Mouse (Mus musculus) layer of hippocampus, adult 11-12 months (tissue): Measurements from ENCODE around the gene Rpl22.

ENCODE experiments used
- DNase-seq: peaks from one replicate; pipeline ENCODE4 v3.0.0; 2022; ENCODE audit warnings: low spot score

Gene Rpl22

DNA sequence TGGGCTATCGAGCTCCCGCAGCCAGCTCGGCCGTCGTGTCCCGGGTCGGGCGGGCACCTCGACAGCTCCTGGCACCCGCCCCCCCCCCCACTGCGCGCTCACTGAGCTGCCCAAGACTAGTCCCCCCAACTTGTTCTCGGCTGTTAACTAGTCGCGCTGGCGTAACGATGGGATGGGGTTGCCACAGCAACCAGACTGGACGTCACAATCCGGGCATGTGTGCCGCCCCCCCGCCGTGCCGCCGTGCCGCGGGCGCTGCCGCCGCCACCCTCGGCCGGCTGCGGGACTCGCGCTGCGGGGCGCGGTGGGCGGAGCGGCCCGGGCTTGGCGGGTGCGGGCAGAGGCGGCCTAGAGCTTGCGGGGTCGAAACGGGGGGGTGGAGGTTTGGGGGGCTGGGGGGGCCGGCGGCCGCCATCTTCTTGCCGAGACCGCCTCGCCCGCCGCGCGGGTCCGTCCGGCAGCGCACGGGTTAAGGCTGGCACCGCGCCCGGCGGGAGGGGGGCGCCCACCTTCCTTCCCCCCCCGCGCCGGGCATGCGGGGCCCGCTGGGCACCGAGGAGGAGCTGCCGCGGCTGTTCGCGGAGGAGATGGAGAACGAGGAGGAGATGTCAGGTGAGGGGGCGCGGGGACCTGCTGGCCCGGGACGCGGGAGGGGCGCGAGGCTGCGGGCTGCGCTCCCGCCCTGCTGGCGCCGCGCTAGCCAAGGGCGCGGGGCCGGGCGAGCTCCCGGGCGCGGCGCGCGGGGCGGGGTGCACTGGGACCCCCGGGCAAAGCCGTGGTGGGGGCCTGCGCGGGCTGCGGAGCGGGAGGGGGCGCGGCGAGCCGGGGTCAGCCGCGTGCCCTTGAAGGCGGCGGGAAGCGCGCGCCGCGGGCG is 13.1 kb downstream of the Rpl22 start, which contains the start of gene Chd5:
Gene Chd5 (plus strand): TSS at position 233 of the 874 bp plus-strand sequence.
- no peak for DNase-seq

DNA sequence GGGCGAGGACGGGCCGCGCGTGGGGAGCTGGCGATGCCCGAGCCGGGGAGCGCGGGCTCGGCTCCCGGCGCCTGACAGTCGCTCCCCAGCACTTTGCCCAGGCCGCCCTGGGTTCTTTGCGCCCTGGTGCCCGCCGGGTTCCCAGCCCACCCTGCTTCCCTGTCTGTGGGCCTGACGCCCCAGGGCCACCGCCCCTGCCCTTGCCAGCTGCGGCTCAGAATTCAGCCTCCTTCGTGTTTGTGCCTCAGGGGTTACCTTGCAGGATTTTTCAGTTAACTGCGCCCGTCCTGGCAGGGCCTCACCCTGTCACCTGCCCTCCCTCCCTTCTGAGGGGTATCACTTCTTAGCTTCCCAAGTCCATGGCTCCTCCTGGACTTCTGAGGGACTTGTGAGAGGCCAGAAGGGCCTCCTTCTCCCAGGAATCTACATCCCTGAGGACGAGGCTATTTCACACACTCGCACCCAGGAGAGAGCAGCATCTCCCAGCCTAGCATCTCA is 13.8 kb downstream of the Rpl22 start:
- no peak for DNase-seq

GRCm38 (mm10) chr4:152340584-152341284 is 15.2 kb downstream of the Rpl22 start:
- no peak for DNase-seq

DNA sequence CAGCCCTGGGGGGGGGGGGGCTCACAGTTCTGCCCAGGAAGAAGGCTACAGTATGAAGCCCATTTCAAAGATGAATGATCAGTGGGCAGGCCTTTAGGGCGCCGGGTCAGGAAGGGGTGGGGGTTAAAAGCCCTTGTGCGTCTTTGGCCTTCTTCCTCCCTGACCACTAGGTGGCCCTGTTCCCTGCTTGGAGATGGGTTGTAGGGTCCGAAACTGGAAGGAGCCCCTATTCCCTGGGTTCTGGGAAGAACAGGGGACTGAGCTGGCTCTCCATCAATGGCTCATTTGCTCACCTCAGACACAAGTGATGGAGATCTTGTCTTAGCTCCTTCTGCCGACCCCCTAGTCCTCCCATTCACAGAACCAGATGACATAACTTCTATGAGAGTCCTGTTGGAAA is 17.8 kb downstream of the Rpl22 start:
- DNase-seq: no peak

- DNase-seq: no peak
Measured at GRCm38 (mm10) chr4:152344651-152345050, 19.1 kb downstream of the Rpl22 start.

GRCm38 (mm10) chr4:152345120-152345889 is 19.8 kb downstream of the Rpl22 start:
- DNase-seq: peak; percentile 61

DNA sequence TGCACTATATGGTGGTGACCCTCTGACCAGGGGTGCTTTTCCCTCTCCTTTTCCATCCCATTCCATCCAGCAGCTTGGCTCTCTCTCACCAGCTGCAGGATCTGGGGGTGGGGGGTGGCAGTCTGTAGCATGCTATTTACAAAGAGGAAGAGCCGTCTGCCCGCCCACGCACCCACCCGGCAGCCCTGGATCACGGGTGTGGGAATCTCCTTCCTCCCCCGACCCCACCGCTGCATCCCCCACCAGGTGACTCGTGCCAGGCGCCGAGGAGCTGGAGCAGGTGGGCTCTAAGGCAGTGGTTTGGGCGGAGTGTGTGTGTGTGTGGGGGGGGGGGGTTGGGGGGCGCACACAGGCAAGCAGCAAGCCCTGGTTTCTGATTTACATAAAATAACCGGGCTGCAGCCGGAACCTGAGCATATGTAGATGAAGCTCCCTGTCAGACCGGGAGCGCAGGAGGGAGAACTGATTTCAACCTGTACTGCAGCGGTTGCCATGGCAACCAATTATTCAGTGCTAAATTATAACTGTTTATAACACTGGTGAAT is 24.4 kb downstream of the Rpl22 start:
- DNase-seq: peak; percentile 78

- no peak for DNase-seq
Measured at GRCm38 (mm10) chr4:152350722-152351421, 25.3 kb downstream of the Rpl22 start.

- no peak for DNase-seq
Measured at GRCm38 (mm10) chr4:152351422-152352305, 26.1 kb downstream of the Rpl22 start.

DNA sequence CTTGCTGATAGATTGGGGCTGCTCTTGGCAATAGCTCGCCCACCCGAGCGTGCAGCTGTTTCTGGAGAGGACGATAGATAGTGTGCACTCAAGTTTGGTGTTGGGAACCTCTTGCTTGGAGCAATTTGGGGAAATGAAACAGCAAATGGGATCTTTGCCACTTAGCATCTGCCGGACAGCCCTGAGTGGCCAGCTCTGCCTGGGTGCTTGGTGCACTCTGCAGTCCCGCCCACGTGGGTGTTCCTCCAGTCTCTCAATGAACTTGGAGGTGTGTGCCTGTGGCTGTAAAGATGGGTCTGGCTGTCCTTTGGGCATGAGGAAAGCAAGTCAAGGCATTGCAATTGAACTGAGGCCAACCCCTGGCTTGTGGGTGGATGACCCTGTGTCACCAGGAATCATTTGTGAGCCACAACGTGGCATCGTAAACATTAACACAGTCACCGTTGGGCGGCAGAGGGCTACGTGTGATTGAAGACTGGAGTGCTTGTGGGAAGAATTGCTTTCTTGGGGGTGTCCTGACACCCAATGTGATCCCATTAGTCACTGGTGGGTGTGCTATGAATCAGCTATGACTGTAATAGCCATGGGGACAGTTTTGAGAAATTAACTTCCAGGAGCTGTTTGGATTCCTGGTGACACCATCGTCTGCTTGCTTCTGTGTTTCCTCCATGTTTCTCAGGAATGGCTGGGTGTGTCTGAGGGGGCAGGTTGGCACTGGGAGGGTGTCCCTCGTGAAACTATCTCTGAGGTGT is 28.5 kb downstream of the Rpl22 start:
- no peak for DNase-seq

GRCm38 (mm10) chr4:152355672-152356071 is 30.1 kb downstream of the Rpl22 start:
- DNase-seq: no peak

- DNase-seq: no peak
Measured at GRCm38 (mm10) chr4:152359700-152360099, 34.2 kb downstream of the Rpl22 start.

DNA sequence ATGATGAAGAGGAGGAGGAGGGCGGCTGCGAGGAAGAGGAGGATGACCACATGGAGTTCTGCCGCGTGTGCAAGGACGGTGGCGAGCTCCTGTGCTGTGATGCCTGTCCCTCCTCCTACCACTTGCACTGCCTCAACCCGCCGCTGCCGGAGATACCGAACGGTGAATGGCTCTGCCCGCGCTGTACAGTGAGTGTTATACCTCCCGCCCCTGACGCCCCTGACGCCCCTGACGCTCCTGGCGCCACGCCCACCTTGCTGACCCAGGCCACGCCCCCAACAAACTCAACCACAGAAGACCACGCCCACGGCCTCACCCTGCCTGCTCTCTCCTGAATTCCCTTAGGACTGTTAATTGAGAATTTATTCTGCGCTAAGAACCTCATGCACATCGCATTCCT is 35.3 kb downstream of the Rpl22 start:
- no peak for DNase-seq

DNA sequence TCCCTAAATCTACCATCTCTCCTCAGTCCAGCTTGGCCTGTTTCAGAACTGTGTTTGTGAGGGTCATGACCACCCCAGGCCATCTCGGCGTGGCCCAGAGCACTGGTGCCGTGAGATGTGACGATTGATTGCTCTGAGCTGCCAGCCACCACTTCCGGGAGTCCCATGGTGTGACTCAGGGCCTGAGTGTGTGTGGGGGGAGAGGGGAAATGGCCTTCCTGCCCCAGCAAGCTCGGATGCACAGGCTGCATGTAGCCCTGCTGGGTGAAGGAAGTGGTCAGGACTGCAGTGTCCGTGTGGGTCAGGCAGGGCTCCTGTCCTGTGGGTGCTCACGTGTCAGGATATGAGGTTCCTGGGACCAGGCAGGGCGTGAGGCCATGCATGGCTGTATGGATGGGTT is 36.6 kb downstream of the Rpl22 start:
- no peak for DNase-seq

DNA sequence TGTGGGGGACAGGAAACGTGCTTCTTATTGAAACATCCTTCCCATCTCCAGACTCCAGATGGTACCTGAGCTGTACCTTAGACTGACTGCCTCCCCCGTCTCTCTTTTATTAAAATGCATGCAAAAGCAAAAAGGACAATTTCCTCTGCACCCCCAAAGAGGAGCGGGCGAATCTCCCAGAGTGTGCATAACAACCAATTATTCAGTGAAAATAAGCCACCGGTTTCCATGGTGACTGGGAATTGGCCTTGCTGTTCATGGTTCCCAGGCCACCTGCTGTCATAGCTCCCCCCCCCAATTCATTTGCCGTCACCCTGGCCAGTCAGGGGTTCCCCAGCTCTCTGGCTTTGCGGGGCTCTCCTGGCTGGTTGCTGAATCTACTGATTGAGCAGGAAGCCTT is 39.7 kb downstream of the Rpl22 start:
- DNase-seq: no peak

DNA sequence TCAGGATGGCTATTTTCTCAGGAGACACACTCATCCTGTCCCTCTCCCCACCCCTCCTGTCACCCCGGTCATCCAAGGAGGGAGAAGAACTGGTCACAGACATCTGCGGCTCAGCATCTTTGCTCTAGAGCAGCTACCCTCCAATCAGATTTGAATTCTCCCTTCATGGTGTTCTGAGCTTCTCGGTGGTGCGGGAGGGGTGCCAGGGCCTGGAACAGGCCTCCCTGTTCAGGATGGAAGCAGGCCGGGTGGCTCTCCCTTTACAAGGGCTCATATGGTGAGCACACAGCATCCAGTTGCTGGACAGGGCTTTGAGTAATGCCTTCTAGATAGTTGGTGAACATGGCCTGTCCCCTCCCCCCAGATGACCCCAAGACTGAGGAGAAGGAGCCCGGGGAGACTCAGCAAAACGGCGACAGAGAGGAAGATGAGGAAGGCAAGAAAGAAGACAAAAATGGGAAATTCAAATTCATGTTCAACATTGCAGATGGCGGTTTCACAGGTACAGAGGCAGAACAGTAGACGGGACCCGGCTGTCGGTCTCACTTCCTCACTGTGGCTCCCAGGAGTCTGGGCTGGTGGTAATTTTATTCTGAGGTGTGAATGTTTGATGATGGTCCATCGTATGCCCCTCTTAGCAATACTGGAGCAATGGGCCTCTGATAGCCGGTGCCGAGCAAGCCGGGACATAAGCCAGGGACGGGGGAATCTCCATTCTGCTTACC is 57.1 kb downstream of the Rpl22 start:
- no peak for DNase-seq
